Mouse (Mus musculus) adrenal gland, adult (tissue): ENCODE data around the gene Olfr1413.

Experiments used
- DNase-seq, 2 experiments: peaks; one replicate each; pipeline ENCODE4 v3.0.0; 2022 to 2023; ENCODE audit warnings: low spot score in 1 of 2; ENCODE audit not compliant: inconsistent age in 2 of 2

Olfr1413 gene

DNA sequence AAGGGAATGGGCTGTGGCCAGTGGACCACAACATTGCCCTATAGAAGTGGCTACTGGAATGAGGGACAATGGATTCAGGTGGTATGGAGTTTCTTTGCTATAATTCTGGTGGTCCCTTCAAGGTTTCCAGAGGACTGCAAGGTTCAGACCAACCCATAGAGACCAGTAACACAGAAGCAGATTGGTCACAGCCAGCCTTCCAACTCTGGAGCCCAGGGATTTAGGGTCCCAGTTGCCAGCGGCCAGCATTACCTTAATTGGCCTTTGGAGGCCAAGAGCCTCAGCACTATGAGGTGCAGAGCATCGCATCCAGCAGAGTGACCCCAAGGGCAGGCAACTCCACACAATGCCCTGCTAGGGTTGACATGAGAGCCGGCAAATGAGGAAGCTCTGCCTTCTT is at the start of gene Olfr1413:
Gene Olfr1413 (plus strand): TSS at position 301 of the 400 bp plus-strand sequence.
- no peak for DNase-seq

DNA sequence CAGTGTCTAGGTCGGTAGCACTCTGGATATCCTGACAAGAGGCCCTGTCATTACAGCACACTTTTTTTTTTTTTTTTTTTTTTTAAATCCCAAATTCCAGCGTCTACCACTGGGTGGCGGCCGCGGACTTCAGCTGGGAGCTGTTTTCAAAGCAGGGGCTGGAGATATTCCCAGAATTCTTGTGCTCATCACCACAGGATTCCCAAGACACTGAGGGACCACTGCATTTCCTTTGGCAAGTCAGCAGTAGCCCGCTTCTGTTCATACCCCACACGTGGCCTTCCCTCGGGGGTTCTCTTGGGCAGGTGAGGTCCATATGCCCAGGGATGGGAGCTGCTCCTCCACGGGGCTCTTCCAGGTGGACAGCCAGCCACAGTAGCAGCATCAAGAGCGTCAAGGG is 49.7 kb upstream of the Olfr1413 start:
- peak; percentile 13 to 65 for DNase-seq

DNA sequence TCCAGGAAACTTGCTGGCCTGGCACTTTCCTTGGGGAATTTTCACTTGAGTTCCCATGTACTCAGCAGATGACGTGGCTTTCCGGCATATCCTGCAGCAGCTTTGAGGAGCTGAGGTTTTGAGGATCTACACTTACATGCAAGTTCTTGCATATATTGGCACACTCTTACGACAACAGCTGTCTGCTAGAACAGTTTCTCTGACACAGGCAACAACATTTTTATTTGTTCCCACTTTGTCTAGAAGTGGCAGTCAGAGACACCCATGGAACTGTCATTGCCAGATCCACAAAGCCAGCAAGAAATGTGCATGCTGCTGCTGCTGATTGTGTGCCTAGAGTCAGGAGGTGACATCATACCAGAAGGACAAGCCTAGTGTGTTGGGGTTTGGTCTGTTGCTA is 47.4 kb upstream of the Olfr1413 start:
- no peak for DNase-seq

DNA sequence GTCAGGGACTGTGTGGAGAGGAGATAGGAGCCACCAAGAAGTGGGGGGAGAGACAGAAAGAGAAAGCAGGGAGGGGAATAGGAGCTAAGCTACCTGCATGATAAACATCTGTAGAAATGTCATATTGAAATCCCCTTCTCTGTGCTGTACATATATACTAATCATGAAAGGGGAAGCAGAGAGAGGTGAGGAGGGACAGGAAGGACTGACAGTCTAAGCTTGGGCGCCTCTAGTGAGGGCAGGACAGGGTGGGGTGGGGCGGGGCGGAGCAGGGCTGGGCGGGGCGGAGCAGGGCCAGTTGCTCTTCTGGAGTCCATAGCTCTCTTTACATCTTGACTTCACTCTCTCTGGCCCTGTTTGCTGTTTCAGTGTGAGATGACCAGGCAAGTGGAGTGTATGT is 34.1 kb upstream of the Olfr1413 start:
- DNase-seq: peak in 1 of 2 experiments; percentile 9

DNA sequence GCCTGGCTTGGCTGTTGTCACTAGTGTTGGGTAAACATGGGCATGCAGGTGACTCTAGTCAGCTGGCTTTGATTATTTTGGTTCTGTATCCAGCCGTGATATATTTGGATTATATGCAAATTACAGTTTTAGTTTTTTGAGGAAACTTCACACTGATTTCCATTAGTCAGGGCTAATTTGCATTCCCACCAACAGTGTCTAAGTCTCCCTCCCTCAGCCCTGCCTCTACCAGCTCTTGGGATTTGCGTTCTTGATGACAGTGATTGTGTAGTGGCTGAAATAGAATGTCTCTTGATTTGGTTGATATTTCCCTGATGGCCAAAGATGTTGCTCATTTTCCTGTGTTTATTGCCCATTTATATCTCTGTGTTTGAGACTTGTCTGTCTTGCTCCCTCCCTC is 32.1 kb upstream of the Olfr1413 start:
- DNase-seq: no peak

DNA sequence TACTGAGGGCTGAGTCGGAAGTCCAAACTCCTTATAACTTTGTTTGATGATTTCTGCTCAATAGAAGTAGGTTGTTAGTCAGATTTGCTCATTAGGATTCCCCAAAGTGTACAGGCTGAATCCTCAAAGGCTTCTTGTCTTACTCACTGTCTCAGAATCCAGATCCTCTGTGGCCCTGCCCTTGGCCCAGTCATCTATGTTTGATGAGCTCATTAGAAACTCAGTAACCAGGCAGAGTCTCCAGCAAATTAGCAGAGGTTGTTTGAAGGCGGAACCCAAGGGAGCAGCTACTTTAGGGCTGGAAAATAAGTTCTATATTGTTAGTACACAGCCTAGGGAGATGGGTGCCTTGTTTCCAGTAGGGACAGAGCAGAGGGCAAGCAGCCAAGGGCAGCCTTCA is 25.2 kb upstream of the Olfr1413 start:
- DNase-seq: peak; percentile 11 to 56

DNA sequence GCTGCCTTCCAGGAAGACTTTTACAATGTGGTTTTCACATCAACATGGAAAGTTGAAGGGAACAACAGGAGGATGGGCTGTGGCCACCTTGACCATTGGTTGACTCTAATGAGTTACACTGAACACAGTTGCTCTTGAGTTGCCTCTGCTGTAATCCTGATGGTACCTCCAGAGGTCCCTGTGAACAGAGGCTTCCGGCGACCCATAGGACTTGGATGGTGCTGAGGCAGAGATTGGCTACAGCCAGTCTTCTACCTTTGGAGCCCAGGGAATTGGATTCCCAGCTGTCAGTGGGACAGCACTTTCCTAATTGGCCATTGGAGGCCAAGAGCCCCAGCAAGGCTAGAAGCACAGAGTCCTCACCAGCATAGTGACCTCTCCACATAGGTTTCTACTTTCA is 14.4 kb downstream of the Olfr1413 start, which contains the start of gene Olfr1412:
Gene Olfr1412 (plus strand): TSS at position 301 of the 400 bp plus-strand sequence.
- DNase-seq: no peak

DNA sequence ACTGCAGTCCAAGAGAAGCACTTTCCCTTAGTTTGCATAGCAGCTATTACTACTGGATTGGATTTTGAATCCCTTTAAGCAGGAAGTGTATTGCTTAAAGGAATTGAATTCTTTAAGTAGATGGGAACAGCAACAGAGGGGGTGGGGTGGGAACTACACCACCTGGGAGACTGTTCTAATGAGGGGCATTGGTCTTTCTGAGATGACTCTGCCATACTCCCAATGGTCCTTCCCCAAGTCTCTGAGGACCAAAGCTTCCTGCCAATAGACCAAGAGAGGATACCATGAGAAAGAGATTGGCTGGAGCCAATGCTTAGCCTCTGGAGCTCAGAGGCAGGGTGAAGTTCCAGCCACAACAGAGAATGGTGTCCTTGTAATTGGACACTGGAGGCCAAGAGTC is 23.0 kb downstream of the Olfr1413 start, which contains the start of gene Olfr1411:
Gene Olfr1411 (plus strand): TSS at position 301 of the 400 bp plus-strand sequence.
- no peak for DNase-seq

DNA sequence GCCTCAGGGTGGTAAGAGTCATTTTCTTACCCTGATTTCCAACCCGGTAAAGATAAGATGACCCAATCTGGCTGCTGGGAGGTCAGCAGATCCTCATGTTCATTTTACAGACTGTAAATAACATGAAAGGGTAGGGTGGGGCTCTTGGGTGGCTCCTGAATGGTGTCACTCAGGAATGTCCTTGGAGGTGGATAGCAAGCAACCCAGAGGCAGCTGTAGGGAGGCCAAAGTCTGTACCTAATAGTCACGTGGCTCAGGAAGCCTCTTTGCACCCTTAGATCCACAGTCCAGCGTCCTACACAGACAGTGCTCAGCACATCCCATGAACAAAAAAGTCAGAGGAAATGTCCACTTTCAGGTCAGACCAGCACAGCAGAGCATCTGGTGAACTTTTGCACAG is 24.9 kb downstream of the Olfr1413 start:
- DNase-seq: no peak

DNA sequence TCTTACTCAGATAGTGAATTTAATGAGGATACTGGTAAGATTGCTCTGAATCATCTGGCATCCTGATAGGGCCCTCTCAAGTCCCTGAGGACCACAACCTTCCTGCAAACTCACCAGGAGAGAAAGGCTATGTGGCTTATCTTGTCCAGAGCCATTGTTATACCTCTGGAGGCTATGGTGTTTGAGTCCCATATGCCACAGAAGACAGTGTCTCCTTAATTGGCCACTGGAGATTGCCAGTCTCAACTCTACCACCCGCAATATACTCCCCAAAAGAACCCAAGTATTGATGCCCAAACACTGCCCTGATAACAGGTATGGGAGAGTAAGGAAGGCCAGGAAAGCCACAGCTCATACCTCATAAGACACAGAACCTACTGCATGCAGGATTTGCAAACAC is 34.4 kb downstream of the Olfr1413 start, which contains the start of gene Olfr1410:
Gene Olfr1410 (plus strand): TSS at position 301 of the 400 bp plus-strand sequence.
- no peak for DNase-seq

DNA sequence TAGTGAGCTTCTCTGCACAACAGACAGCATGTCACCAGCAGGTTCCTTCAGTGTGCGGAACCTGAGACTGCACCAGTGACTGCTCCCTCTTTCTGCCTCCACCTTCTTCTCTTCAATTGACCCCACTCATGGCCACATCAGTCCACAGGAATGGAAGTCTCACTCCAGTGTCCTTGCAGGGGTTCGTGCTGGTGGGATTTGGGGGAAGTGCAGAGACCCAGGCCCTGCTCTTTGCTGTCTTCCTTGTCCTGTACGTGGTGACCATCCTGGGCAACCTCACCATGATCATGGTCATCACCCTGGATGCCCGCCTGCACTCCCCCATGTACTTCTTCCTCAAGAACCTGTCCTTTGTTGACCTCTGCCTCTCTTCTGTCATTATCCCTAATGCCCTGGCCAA is 36.6 kb downstream of the Olfr1413 start:
- no peak for DNase-seq

DNA sequence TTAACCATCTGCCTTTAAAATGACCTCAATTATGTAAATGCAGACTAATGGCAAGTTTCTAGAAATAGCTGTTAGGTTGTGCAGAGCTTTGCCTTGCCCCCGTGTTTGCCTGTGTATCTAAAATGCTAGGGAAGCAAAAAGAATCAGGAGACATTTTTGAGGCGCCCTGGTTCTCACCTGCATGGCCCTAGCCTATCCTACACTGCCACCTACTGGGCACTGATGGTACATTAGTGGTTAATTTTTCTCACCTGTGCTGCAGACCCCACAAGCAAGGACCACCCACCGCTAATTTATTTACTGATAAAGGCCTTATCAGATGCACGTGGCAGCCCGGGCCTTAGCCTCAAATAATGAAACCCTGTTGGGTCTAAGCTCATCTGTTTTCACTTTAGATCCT is 39.9 kb downstream of the Olfr1413 start:
- peak; percentile 49 to 87 for DNase-seq

DNA sequence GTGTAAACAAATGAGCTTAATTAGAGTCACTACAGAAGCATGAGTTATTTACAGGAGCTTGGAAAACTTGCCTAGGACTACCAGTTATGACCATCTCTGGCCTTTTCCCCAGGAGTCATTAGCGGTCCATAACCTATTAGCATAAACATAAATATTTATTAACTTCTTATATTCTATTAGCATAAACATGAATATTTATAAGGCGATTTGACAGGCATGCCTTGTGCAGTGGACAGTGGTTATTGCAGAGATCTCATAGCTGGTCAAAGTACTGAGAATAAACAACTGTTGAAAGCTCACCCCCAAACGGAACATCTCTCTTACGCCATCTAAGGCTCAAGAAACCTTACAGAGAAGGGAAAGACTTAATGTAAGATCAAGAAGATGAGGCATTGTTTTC is 42.1 kb downstream of the Olfr1413 start:
- DNase-seq: no peak

DNA sequence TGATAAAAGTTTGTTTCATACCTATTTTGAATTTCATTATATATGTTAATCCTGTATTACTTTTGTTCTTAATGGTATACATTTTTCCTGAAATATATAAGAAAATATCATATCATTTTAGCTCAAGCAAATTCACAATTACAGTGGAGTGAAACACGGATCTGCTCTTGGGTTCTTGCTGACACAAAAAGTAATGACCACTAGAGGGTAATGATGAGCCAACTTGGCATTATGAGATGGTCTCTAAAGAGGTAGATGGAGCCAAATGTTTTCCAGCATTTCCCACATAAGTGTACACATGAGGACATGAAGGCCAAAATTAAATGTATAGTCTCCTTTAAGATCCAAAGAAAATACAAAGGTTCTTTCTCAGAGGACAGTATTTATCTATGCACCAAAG is 43.4 kb downstream of the Olfr1413 start:
- peak in 1 of 2 experiments; percentile 76 for DNase-seq

DNA sequence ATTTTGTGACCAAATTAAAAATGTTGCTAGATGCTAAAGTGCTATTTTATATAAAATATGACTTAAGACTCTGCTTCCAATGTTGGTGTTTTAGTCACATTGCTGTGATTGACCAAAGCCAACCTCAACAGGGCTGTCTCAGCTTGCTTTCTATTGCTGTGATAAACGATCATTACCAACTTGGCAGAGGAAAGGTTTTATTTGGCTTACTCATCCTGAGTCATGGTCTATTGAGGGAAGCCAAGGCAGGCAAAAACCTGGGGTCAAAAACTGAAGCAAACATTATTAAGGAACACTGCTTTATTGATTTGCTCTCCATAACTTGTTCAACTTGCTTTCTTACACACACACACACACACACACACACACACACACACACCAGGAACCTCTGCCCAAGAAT is 44.9 kb downstream of the Olfr1413 start:
- DNase-seq: peak; percentile 13 to 75

DNA sequence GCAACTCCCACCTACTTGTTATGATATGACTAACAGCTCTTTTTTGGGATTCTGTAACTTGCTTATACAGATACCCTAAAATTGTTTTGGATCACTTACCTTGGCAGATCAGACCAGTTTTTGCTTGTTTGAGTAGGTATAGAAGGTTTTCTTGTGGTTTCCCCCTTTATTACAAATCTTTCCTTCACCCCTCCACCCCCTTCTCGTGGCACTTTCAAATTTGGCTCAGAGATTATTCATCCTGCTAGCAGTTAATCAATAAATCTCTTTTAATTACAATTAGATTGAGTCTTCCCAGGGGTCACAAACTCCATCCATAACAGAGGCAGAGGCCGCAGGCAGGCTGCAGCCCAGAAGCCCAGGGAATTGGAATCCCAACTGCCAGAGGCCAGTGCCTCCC is 46.4 kb downstream of the Olfr1413 start, which contains the start of gene Olfr12:
Gene Olfr12 (plus strand): TSS at position 301 of the 400 bp plus-strand sequence.
- no peak for DNase-seq

DNA sequence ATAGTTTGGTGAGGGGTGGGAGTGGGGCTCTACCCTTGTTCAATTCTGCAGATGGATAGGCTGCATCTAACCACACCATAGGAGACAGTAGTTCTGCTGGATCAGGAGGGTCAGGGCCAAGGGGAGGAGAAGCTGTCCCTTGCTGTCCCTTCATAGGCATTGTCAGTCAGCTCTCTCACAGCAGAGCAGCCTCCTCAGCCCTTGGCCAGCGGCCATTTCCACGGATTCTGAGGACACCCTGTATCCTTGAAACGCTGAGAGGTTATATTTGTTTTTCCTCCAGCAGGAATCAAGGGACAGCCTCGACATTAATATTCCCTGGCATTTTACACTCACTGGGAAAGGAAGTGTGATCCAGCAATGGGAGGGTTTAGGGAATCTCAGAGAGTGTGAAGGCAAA is 47.2 kb downstream of the Olfr1413 start:
- peak; percentile 91 to 95 for DNase-seq
